Mouse (Mus musculus) thymus, postnatal 10 days (tissue): ENCODE data around the gene Smim11.
A peak's percentile ranks its signal among the peaks of the same experiment; 100 is the strongest.

Source experiments
- DNase-seq, 2 experiments: peaks; one replicate each; pipeline ENCODE4 v3.0.0; 2021; ENCODE audit warnings: low spot score in 2 of 2

Gene Smim11

DNA sequence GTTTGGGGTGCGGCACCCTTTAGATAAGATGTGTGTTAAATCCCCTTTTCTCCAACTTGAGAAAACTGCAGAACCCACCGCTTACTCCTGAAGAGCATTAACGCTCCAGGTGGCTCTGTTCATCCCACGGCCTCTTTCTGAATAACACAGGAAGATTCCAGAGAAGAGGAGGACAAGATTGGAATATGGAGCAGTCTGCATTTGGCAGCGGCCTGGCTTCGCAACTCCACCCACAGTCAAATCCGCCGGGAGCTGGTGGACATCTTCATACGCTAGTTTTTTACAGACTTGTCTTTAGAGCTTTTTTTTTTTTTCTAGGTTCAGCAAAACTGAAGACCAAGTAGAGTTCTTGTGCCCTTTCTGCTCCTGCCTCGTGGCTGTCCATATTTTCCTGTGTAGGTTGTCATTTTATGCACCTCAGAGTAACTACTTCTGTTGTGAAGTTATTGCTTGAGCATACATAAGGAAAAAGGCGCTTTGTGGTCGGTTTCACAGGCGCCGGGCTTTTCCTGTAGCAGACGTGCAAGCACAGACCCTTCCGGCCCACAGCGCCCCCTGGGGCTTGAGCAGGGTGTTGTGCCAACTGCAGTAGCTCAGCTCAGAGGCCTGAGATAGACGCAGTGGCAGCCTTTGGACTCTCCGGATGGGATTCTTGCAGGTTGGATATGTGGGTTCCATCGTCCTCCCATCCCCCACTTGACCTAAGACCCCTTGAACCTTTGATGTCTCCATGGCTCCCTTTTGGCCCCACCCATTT is 18.4 kb downstream of the Smim11 start:
- DNase-seq = peak; percentile 67 to 91

GRCm38 (mm10) chr16:92320361-92320760 is 19.3 kb downstream of the Smim11 start:
- DNase-seq = no peak

DNA sequence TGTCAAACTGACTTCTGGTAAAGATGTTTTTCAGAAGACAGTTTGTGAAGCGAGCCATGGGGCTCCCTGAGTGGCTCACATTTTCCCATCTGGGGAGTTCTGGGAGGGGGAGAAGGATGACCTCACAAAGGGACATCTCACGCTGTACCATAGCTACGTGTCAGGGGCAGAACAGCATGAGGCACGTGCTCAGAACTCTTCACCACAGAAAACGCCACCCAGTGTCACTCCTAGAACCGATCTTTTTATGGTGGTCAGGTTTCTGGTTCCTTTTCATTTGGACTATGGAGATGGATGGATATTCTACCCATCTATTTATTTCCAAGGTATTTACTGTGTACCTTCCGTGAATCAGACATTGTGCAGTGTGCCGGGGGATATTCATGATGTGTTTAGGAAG is 20.3 kb downstream of the Smim11 start, which contains the start of gene Fam243:
Fam243 (minus strand) TSS at position 101 of the 400 bp plus-strand sequence.
- no peak for DNase-seq

DNA sequence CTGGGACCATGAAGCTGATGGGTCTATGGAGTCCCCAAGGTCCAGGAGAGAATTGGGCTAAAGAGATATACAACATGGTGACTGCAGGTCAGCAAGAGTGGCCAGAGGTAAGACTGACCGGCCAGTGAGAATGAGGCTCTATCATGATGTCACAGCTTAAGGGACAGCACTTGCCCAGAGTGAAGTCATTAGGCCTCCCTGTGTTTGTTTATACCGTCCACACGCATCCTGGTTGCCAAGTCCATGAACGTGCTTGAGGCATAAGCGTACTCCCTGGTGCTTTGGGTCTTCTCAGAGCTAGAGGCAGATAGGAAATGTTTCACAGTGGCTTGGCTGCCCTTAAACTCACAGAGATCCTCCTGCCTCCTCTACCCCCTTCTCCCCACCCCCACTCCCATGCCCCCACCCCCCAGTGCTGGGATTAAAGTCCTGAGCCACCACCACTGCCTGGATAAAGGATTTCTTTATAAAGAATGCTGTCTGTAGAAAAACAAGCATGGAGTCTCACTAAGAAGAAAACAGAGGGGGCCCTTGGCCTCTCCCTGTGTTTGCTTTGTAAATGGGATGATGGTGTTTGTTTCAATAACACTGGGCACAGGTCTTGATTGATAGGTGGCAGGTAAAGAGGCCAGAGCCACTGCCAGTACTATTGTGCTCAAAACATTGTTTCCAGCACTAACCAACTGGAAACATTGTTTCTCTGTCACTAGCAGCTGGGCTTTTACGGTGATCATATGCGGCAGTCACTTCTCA is 23.4 kb downstream of the Smim11 start:
- DNase-seq = no peak

- DNase-seq = no peak
These were observed 23.9 kb downstream of the Smim11 start for GRCm38 (mm10) chr16:92325062-92325406.

DNA sequence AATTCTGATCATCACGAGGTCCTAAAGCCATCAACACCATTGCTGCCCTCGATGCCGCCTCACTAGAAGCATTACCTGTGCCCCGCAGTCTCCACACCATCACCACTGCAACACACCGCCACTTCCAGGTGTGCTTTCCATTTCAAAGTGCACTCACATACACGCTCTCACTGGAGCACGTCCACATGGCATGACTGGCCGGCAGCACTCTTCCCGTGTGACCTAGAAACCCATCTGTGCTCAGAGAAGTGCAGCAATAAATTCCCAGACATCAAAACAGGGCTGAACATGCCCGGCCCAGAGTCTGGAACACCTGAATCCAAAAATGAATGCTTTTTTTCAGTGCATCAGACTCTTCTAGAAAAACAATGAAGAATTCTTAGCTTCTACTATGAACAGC is 26.8 kb downstream of the Smim11 start:
- DNase-seq = no peak

DNA sequence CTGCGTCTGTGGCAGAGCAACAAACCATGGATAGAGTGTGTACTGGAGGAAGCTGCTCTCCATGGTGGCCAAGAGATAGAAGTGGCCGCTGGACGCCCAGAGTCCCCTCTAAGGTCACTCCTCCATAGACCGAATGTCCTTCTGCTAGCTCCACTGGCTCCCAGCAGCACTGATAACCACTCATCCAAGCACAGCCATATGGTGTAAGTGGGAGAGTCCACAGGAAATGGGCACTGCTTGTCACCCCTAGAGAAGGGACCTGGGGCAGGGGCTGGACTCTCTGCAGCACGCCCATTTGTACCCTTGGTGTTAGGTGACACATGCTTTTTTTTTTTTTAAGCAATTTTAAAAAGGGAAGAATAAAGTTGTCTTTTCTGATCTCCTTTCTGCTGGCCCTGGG is 29.9 kb downstream of the Smim11 start:
- no peak for DNase-seq

DNA sequence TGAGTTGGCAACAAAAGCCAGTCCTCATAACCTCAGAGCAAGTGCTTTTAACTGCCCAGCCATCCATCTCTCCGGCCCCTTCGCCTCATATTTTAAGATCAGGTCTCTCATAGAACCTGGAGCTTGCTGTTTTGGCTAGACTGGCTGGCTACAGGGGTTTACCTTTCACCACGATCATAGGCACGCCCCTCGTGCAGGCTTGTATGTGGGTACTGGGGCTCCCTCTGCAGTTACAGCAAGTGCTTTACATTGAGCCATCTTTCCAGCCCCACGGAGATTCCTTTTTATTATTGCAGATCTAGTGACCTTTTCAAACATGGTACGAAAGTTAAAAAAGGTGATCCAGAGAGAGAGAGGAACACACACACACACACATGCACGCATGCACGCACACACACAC is 33.5 kb downstream of the Smim11 start:
- DNase-seq = no peak

- DNase-seq = peak; percentile 22 to 65
These were observed 35.2 kb downstream of the Smim11 start for GRCm38 (mm10) chr16:92336280-92336679.

DNA sequence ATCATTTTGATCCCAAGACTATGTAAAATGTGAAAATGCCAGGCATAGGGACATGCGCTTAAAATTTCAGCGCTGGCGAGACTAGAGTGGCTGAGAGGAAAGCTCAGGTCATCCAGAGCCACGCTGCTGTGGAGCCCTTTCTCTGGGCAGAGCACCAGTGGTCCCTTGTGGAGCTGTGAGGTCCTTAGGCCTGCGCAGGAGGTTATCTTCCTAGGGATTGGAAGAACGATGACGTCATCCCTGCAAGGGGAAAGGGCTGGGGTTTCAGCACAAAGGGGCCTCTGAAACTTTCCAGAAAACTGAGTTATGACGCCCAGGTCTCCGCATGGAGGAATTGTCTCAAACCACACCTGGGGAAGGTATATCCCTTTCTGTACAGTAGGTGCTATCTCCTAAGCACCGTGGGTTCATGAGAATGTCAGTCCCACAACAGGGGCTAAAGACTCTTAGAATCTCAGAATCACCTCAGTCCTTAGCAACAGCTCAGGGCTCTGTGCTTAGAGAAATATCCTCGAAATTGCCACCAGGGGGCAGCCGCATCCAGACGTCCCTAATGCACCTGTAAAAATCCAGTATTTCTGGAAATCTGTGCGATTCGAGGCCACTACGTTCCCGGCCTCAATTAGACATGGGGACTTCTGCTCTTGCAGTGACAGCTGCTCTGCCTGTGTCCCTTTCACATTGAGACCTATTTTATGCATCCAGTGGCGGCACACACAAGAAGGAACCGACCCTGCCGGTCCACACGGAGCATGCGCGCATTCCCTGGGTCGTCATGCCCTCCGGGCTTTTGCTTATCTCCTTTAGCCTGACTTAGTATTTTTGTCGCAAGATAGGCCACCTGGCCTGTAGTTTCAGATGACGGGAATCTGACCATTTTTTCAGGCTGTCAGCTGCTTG is 39.8 kb downstream of the Smim11 start:
- peak in 1 of 2 experiments; percentile 51 for DNase-seq

GRCm38 (mm10) chr16:92345177-92345576 is 44.1 kb downstream of the Smim11 start:
- no peak for DNase-seq

GRCm38 (mm10) chr16:92346297-92346916 is 45.3 kb downstream of the Smim11 start:
- no peak for DNase-seq

DNA sequence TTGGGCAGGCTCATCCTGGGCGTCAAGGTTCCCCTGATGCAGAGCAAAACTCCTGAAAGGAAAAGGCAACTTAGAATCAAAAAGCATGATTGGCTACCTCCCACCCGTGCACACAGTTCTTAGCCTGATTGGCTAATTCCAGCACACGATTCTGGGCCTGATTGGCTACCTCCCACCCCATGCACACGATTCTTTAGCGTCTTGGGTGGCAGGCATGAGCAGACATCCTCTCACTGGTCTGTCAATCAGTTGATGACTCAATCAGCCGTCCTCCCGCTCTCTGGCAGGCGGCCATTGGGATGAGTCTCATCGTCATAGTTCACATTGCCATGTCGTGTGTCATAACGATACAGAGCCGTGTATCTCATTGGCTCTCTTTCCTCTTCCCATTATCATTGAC is 47.9 kb downstream of the Smim11 start:
- no peak for DNase-seq

- no peak for DNase-seq
These were observed 52.2 kb downstream of the Smim11 start for GRCm38 (mm10) chr16:92353295-92353694.

DNA sequence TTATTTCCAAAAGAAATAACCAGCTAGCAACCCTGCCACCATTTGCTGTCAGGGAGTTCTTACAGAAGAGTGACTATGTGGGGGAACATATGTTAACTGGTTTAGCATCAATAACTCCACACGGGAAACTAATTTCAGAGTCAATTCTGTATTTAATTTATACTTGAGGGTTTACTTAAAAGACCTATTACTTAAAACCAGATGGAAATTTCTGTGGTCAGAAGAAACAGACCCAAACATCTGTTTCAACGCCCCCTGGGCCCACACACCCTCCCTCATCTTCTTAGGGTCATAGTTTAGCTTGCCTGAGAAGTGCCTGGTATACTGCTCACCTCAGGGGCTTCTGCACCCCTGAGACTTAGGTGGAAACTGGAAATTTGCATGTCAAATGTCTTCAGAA is 52.8 kb downstream of the Smim11 start:
- no peak for DNase-seq

DNA sequence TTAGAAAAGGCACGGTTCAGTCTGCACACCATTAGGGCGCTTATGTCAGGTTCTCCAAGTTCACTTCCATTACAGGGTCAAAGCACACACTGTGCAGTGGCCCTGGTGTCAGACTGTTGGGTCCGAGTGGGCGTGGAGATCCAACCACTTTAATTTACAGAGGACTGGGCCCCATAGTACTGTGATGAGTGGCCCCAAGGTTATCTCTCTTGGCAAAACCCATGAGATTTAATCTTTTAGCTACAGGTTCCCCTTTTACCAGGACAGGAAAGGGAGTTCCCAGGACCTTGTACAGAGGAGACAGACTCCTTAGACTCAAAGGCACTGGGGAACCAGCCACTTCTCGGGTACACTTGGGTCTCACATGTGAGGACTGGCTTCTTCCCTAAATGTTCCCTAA is 54.3 kb downstream of the Smim11 start:
- no peak for DNase-seq

DNA sequence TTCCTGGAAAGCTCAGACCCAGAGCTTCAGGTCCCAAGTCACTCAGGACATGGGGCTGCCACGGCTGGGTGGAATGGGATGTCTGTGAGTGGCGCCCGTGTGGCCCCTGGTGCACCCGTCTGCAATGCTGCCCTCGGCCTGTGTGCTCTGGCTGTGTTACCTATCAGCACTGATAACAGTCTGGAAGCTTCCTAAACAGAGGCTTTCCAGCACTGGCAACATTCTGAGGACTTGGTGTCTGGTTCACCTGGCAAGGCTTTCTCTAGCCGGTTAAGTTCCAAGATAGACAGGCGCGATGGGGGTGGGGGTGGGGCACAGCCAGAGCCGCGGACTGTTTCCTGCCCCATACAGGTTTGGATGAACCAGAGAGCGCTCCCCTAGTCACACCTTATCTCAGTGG is 54.9 kb downstream of the Smim11 start:
- no peak for DNase-seq

DNA sequence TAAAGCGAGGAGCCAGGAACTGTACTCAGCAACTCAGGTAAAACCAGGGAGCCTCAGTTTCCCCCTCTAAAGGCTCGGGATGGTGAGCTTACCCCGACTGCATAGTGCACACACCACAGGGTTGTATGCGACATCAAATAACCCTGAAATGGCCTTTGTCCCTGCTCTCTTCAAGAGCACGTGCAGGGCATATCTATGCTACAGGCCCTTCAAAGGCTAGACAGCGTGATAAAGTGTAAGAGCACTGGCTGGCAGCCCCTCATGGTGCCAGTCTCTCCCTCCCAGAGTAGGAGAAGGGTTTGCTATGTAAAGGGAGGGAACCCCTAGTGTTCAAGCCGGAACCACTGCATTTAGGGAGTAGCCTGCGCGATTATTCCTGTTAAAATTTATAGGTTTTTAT is 55.9 kb downstream of the Smim11 start:
- no peak for DNase-seq

DNA sequence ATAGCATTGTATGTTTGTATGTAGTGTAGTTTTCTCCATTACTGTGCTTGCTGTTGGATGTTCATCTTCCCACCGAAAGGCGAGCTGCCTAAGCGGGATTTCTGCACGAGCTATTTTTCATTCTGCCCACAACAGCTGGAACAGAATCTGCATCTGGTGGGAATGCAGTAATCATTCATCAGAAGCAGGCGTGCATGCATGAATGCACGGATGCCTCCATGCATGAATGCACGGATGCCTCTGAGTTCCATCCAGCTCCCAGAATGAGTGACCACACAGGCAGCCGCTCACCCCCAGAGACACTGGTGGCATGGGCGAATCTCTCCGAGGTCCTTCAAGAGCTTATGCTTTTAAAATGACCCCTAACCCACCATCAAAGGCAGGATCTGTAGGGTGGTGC is 56.5 kb downstream of the Smim11 start:
- DNase-seq = no peak

DNA sequence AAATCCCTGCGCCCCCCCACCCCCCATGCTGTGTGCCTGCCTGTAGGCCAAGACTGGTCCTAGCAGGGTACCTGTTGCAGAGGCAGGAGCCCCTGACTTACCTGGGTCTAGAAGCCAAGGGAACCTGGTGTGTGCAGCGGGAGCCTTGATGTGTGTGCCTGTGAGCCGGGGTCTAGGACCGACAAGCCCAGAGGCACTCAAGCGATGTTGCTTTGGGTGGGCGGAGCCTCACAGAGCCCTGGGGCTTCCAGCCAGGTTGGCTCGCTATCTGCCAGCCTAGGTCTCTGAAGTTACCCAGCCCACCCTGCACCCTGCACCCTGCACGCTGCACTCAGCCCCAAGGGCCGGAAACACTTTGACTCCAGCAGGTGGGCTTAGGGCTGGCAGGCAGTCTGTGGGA is 57.6 kb downstream of the Smim11 start:
- DNase-seq = no peak

DNA sequence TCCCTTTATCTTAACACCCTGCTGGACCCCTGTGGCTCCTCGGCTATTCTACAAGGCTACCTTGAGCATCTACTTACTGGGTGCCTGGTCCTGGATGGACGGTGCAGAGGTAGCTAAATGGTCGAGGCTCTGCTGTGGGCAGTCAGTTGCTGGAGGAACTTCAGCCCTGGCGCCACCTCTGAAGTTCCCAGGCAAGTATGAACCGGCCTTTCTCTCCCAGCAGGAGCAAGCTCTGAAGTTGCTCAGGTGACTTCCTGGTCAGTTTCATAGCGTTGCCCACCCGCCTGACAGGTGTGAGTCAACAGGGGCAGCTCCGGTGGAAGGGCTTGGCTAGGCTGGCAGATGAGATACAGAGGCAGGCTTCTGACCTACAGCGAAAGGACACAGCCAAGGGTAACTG is 58.1 kb downstream of the Smim11 start, which contains the start of gene Kcne1:
Kcne1 (minus strand) TSS at position 240 of the 400 bp plus-strand sequence.
- DNase-seq = no peak

GRCm38 (mm10) chr16:92360711-92361110 is 59.6 kb downstream of the Smim11 start:
- DNase-seq = no peak
